Mouse (Mus musculus) adrenal gland, adult 18-20 months (tissue): ENCODE data around the gene Lsamp. TPM values are rescaled to one million over a fixed set of nuclear protein-coding genes. Genes with fewer than 3 reads are reported as not detected.

Experiments used
- DNase-seq, 2 experiments: peaks; one replicate each; pipeline ENCODE4 v3.0.0; 2021 to 2022; ENCODE audit warnings: low spot score in 2 of 2
- total RNA-seq, 2 experiments: library from RNA; stranded (reverse); gene quantifications; 1 replicate in 1 of 2; 2 replicates in 1 of 2; pipeline ENCODE4 v1.2.3; 2021

Lsamp gene
- total RNA-seq, 2 experiments from 2014 or later: 5.9 to 9.4 TPM

- DNase-seq: no peak
Observed at GRCm38 (mm10) chr16:41745037-41745436, 1760.9 kb downstream of the Lsamp start.

GRCm38 (mm10) chr16:41746235-41746911 lies 1762.2 kb downstream of the Lsamp start:
- DNase-seq: no peak

- DNase-seq: no peak
Observed at GRCm38 (mm10) chr16:41747874-41748273, 1763.7 kb downstream of the Lsamp start.

- no peak for DNase-seq
Observed at GRCm38 (mm10) chr16:41748759-41749158, 1764.6 kb downstream of the Lsamp start.

- no peak for DNase-seq
Observed at GRCm38 (mm10) chr16:41764285-41764684, 1780.1 kb downstream of the Lsamp start.

- no peak for DNase-seq
Observed at GRCm38 (mm10) chr16:41771427-41772125, 1787.4 kb downstream of the Lsamp start.

DNA sequence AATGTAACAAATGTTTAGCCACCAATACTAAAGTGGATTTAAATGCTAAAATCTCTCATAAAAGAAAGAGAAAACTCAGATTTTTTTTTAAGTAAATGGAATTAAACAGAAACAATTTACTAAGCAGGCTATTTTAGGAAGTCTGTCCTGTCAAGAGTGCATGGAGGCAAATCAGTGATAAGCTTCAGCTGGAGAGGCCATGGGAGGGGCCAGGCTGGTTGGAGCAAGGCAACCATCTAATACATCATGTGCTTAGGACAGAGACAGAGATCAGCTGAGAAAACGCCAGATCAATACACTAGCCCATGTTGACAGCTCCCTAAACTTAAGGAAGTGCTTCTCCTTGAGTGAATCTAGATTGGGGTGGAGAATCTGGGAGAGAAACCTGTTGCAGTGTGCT lies 1793.4 kb downstream of the Lsamp start:
- no peak for DNase-seq

GRCm38 (mm10) chr16:41785600-41785999 lies 1801.4 kb downstream of the Lsamp start:
- no peak for DNase-seq

GRCm38 (mm10) chr16:41786704-41787103 lies 1802.5 kb downstream of the Lsamp start:
- no peak for DNase-seq

DNA sequence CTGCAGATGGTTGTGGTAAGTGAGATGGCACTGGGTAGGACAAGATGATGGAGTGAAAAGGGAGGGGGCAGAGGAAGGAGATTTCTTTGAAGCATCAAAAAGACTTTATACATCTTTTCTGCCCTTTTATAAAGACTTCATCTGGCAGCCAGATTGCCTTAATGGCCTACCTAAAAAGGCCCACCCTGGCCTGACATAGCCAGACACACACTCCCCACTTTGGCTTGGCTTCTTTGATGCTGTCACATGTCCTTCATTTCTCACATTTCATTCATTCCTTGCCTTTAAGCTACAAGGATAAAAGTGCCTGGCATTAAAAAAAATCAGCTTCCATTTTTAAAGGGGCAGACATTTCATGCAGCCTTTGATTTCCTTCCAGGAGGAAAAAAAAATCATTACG lies 1803.0 kb downstream of the Lsamp start:
- DNase-seq: no peak

- DNase-seq: no peak
Observed at GRCm38 (mm10) chr16:41790016-41790415, 1805.9 kb downstream of the Lsamp start.

GRCm38 (mm10) chr16:41820369-41820768 lies 1836.2 kb downstream of the Lsamp start:
- DNase-seq: no peak

- no peak for DNase-seq
Observed at GRCm38 (mm10) chr16:41826899-41827604, 1842.9 kb downstream of the Lsamp start.

- DNase-seq: no peak
Observed at GRCm38 (mm10) chr16:41827605-41827948, 1843.4 kb downstream of the Lsamp start.

DNA sequence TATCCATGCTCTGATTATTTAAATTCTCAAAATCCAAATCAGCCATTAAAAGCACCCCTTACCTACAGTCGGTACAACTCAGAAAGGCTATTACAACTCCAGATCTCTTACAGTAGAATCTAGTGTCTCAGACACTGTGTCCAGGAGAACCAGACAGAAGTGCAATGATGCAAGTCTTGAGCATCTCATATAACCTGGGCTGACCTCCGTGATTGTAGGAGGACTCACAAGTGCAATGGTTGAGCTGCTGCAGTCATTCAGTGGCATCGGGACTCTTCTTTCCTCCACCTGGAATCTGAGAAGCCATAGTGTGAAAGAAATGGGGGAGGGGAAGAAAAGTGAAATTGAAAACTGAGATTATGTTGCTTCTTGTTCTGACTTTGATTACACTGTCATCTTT lies 1850.5 kb downstream of the Lsamp start:
- no peak for DNase-seq

GRCm38 (mm10) chr16:41835745-41836144 lies 1851.6 kb downstream of the Lsamp start:
- DNase-seq: no peak

DNA sequence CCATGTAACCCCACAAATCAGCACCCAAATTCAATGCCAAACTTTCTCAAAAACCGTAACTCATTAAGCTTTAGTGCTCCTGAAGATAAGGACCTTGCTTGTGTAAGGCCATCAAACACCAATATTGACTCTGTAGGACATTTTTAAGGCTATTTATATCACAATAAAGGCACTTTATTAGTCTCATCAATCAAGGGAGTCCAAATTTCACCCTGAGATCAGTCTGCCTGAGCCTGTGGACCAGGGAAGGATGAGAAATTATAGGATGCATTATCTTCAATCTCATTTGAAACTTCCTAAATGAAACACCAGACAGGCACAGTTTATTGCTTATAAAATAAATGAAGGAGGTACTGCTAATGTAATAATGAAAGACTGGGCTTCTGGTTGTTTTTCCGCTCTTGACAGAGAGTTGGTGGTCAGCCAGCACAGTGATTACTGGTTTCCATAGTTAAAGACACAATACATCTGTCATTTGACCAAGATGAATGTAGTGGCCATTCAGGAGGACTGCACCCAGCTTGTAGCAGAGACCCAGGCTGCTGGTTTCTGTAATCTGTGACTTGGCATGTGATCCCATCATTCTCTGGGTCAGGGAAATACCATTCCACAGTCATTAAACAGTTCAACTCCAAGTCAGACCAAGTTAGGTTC lies 1855.7 kb downstream of the Lsamp start:
- DNase-seq: no peak

DNA sequence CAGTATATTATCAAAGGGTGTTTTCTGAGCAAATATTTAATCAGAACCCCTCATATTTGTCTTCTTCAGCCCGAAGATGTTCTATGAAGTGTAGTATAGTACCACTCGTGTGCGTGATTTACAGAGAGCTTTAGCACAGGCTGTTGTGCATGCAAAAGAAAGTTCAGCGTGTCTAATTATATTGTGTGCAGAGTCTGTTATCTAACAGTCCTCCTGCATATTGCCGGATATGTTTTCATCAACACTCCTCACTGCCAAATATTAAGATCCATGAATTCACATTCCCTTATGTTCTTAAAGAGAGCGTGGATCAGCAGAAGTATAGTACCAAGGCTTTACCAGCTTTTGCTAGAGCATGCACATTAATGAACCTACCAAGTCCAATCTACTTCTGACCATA lies 1862.7 kb downstream of the Lsamp start:
- DNase-seq: no peak

GRCm38 (mm10) chr16:41871917-41872593 lies 1887.9 kb downstream of the Lsamp start:
- no peak for DNase-seq

DNA sequence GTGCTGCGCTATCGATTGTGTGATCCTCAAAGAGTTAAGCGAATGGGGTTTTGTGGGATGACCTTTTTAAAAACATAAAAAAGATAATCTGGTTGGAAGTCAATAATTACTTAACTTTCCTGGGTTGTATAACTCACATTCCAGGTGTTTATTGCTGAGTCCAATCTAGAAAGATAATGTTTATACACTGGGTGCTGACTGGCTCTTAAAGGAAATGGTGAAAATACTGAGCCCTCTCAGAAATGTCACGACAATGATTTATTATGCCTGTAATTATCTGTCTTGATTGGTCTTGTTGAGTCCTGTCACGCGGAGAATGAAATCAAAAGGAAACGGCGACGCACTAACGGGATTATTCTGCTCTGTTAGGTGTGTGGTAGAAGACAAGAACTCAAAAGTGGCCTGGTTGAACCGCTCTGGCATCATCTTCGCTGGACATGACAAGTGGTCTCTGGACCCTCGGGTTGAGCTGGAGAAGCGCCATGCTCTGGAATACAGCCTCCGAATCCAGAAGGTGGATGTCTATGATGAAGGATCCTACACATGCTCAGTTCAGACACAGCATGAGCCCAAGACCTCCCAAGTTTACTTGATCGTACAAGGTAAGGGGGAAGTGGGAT lies 1904.5 kb downstream of the Lsamp start:
- DNase-seq: no peak

GRCm38 (mm10) chr16:41900783-41901182 lies 1916.6 kb downstream of the Lsamp start:
- DNase-seq: no peak
